9 mouse cellular contexts compared by ENCODE assay signal in genomic region chr5:100917252-100917774, GRCm38 (mm10).
DNase-seq lines count a peak whose midpoint lies in the region; ATAC-seq lines count a peak whose summit lies in the region.
"Had no signal": no experiment of that assay in that cellular context is flagged by ENCODE, and none has a peak within 500 bp of the region (broad histone marks: within the 10 kb centered on the region; RNA-seq: fewer than 3 reads in every experiment).

No protein-coding gene starts in this region.

- H3K4me1 ChIP-seq in kidney, embryonic 14.5 days (ENCODE audit: control insufficient read depth, insufficient read depth, low read length), result no peaks in the 10 kb centered on the region

- DNase-seq in urinary bladder, postnatal 14 days (ENCODE audit: low spot score), result peak; percentile 65
- DNase-seq in urinary bladder, postnatal 10 days (ENCODE audit: low spot score), result no peak
- DNase-seq in brain, adult 2 months (ENCODE audit: low read depth, low spot score), result peak; percentile 66
- DNase-seq in lung, adult 18-20 months, result peak; percentile 33 to 46
- peak; percentile 83 for DNase-seq in retina, postnatal 1 day
- DNase-seq in urinary bladder, postnatal 25 days (ENCODE audit: low spot score), result peak; percentile 70

- H3K27me3 ChIP-seq in kidney, embryonic 14.5 days (ENCODE audit: control insufficient read depth, insufficient read depth, low read length), result no peaks in the 10 kb centered on the region

- ATAC-seq in frontal cortex, adult (ENCODE audit: low TSS enrichment), result peak; percentile 79
- ATAC-seq in kidney, embryonic 14.5 days (ENCODE audit: low FRiP score, low TSS enrichment), result peak; percentile 41; the same call in 1 of the 2 replicates

- no peaks in the 10 kb centered on the region for H3K36me3 ChIP-seq in kidney, embryonic 14.5 days (ENCODE audit: control insufficient read depth, insufficient read depth, low read length)
- H3K36me3 ChIP-seq: heart, embryonic 13.5 days had no signal

- no peak overlapping the region for H3K4me3 ChIP-seq in kidney, embryonic 14.5 days (ENCODE audit: low read length)
- H3K4me3 ChIP-seq: heart, embryonic 13.5 days had no signal

- H3K9me3 ChIP-seq in kidney, embryonic 14.5 days (ENCODE audit: control insufficient read depth, low read length), result no peaks in the 10 kb centered on the region
- H3K9me3 ChIP-seq: heart, embryonic 13.5 days had no signal

- WGBS in kidney, embryonic 14.5 days, result 20% methylated on average over 15 of the region's 15 CpGs

- H3K27ac ChIP-seq in kidney, embryonic 14.5 days (ENCODE audit: low read depth, low read length), result no peak overlapping the region
- H3K27ac ChIP-seq: heart, embryonic 13.5 days had no signal

- no peak overlapping the region for H3K9ac ChIP-seq in kidney, embryonic 14.5 days (ENCODE audit: low read depth, low read length)
- H3K9ac ChIP-seq: heart, embryonic 13.5 days had no signal

- no peak overlapping the region for H3K4me2 ChIP-seq in kidney, embryonic 14.5 days (replicated peaks; ENCODE audit: low read depth, low read length)
- H3K4me2 ChIP-seq: heart, embryonic 13.5 days had no signal
